Mouse (Mus musculus) forebrain, embryonic 16.5 days (tissue): ENCODE data around the gene Plcb4. TPM values are rescaled to one million over a fixed set of nuclear protein-coding genes. Genes with fewer than 3 reads are reported as not detected.

Source experiments
- ATAC-seq: fragments of 200-750 bp; cut with Nextera tagmentation; 2 replicates; pipeline ENCODE4 v1.8.0; 2017; ENCODE audit warnings: mild to moderate bottlenecking, moderate library complexity
- H3K27ac ChIP-seq: fragments of 300-500 bp; sonication (generic); 2 replicates; pipeline ENCODE4 v1.5.1; 2014; ENCODE audit warnings: low read length, control low read depth
- H3K27me3 ChIP-seq: fragments of 300-500 bp; sonication (generic); replicated peaks from 2 replicates; pipeline ENCODE4 v1.6.1; 2014; ENCODE audit warnings: low read length; ENCODE audit not compliant: control insufficient read depth, insufficient read depth
- H3K36me3 ChIP-seq: fragments of 300-500 bp; sonication (generic); 2 replicates; pipeline ENCODE4 v1.6.1; 2014; ENCODE audit not compliant: control insufficient read depth, insufficient read depth
- H3K4me1 ChIP-seq: fragments of 300-500 bp; sonication (generic); replicated peaks from 2 replicates; pipeline ENCODE4 v1.6.1; 2014; ENCODE audit warnings: low read length; ENCODE audit not compliant: control insufficient read depth, insufficient read depth
- H3K4me2 ChIP-seq: fragments of 300-500 bp; sonication (generic); 2 replicates; pipeline ENCODE4 v1.6.1; 2014; ENCODE audit warnings: mild to moderate bottlenecking, low read length, control low read depth
- H3K4me3 ChIP-seq: fragments of 300-500 bp; sonication (generic); replicated peaks from 2 replicates; pipeline ENCODE4 v1.5.1; 2014; ENCODE audit warnings: mild to moderate bottlenecking, low read length, control low read depth
- H3K9ac ChIP-seq: fragments of 300-500 bp; sonication (generic); replicated peaks from 2 replicates; pipeline ENCODE4 v1.6.1; 2014; ENCODE audit warnings: low read depth, low read length, control low read depth
- H3K9me3 ChIP-seq: fragments of 300-500 bp; sonication (generic); 2 replicates; pipeline ENCODE4 v1.6.1; 2016; ENCODE audit warnings: low read length; ENCODE audit not compliant: control insufficient read depth
- WGBS: fragments of 180-500 bp; shearing (Covaris S2); extraction: QIAGEN DNeasy Blood & Tissue Kit; methylation state at CpG from one replicate; pipeline ENCODE4 v1.1.7; 2014; 5-methylcytosine and 5-hydroxymethylcytosine counted together
- polyA plus RNA-seq: library from polyadenylated mRNA; unstranded; fragments of >200 nt; fragmentation: Nextera tagmentation; extraction: Ambion mirVana; gene quantifications from 2 replicates; pipeline ENCODE4 v1.2.1, GENCODE M21; 2015

Gene Plcb4
- polyA plus RNA-seq, 1 experiment from 2014 or later: 19.7 TPM

DNA sequence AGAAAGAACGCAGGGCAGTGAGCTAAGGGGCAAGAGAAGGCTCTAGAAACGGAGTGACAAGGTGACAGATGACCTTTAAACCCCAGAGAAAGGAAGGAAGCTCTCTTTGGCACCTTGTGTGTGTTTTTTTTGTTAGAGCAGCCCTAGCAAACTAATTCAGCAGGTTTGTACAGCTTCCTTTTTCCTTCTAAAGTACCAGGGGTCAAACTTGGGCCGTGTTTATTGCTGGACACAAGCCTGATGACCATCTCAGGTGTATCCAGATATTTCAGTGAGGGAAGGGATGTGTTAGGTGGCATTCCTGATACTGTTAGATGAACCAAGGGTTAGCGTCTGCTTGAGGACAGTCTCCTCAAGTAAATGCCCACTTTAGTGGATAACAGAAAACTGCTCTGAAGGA is 116.2 kb downstream of the Plcb4 start:
- Histone ChIP-seq H3K36me3 (no peaks in the 10 kb centered on the region), H3K4me3 (no peak overlapping the region), H3K27me3 (no peaks in the 10 kb centered on the region), H3K4me1 (no peaks in the 10 kb centered on the region), H3K4me2 (no peak overlapping the region), H3K9ac (no peak overlapping the region), H3K27ac (no peak overlapping the region), H3K9me3 (no peaks in the 10 kb centered on the region)
- 86% methylated on average over 4 of the region's 4 CpGs for WGBS
- ATAC-seq: no peak

DNA sequence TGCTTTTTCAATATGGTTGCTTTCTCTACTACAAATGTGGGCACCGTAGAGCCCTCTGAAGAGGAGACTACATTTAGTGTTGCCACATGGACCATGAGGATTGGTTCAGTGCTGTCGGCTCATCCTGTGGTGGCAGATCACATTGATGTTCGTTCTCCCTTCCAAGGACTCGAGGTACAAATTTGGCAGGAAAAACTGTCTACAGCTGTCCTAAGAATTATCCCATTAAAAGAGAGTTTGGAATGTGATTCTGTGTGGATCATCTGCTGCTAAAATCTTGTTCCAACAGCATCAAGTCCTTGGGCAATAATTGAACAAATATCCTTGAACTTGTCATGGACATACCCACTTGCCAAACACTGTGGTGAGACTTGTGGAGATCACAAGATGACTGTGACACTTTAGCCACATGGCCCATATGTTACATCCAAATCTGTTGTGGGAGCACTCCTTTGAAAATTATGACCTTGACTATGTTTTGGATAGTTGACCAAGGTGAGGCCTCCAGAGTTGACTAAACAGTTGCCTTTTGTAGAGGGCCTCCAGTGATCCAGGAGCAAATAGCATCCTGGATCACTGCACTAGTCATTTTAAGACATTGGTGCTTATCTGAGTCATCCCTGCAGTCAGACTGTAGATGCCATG is 117.4 kb downstream of the Plcb4 start:
- H3K4me2 ChIP-seq: no peak overlapping the region
- H3K9me3 ChIP-seq: no peaks in the 10 kb centered on the region
- H3K4me1 ChIP-seq: no peaks in the 10 kb centered on the region
- H3K36me3 ChIP-seq: no peaks in the 10 kb centered on the region
- H3K27me3 ChIP-seq: no peaks in the 10 kb centered on the region
- no peak overlapping the region for H3K4me3 ChIP-seq
- no peak for ATAC-seq
- WGBS: 82% methylated on average over 4 of the region's 4 CpGs
- no peak overlapping the region for H3K9ac ChIP-seq
- no peak overlapping the region for H3K27ac ChIP-seq

DNA sequence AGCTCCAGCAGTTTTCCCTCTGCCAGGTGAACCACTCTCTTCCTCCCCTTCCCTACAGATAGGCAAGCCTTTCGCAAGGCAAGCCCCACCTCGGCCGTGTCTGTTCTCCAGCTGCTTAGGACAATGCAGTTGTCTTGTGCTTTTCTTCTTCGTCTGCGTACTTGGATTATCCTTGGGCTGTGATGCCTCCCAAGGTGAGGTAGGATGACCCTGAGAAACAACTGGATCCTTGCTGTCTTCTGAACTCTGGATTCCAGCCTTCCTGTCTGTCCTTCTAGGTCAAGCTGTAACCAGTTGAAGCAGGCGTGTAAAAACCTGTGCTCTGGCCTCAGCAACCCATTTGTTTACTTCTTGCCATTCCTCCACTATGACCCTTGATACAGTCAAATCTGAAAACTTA is 122.6 kb downstream of the Plcb4 start:
- Histone ChIP-seq H3K27me3 (no peaks in the 10 kb centered on the region), H3K9me3 (no peaks in the 10 kb centered on the region), H3K9ac (no peak overlapping the region), H3K27ac (no peak overlapping the region), H3K4me2 (no peak overlapping the region), H3K4me3 (no peak overlapping the region), H3K4me1 (no peaks in the 10 kb centered on the region), H3K36me3 (no peaks in the 10 kb centered on the region)
- 81% methylated on average over 6 of the region's 6 CpGs for WGBS
- no peak for ATAC-seq

DNA sequence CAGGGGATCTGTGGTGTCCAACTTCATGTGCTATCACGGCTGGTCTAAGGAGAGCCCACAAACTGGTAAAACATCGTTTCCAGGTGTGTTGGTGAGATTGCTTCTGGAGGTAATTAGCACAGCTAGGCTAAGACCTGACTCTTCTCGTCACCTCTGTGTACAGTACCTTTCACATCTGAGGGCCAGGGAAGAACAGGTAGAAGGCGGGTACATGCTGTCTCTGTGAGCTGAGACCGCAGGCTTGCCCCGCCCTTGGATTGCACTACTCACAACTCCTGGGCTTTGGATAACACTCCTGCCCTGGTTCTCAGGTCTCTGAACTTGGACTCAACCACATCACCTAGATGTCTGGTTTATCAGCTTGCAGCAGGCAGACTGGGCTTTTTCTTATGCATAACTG is 128.6 kb downstream of the Plcb4 start:
- Histone ChIP-seq H3K4me3 (no peak overlapping the region), H3K4me1 (no peaks in the 10 kb centered on the region), H3K27ac (no peak overlapping the region), H3K9me3 (no peaks in the 10 kb centered on the region), H3K4me2 (no peak overlapping the region), H3K9ac (no peak overlapping the region), H3K36me3 (no peaks in the 10 kb centered on the region), H3K27me3 (no peaks in the 10 kb centered on the region)
- ATAC-seq: no peak
- 96% methylated on average over 6 of the region's 6 CpGs for WGBS

DNA sequence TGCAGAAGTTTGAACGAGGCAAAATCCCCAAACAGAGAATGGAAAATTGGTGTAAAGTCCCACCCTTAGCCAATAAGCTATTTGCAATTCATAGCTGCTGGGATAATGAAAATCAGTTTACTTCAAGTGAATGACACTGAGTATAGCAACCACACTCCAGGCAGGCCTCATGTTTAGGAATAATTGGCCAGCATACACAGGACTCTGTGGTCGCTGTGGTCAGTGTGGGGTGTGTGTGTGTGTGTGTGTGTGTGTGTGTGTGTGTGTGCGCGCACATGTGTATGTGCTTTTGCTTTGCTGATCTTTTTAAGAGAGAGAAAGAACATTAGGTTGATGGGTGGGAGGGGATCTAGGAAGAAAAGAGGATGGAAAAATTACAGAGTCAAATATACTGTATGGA is 134.1 kb downstream of the Plcb4 start:
- peak; percentile 40; the same call in 1 of the 2 replicates for ATAC-seq
- H3K27me3 ChIP-seq: no peaks in the 10 kb centered on the region
- no peak overlapping the region for H3K27ac ChIP-seq
- H3K9me3 ChIP-seq: no peaks in the 10 kb centered on the region
- H3K4me1 ChIP-seq: peaks cover 7% of the 10 kb centered on the region
- H3K36me3 ChIP-seq: no peaks in the 10 kb centered on the region
- WGBS: 70% methylated on average over 4 of the region's 4 CpGs
- H3K9ac ChIP-seq: no peak overlapping the region
- no peak overlapping the region for H3K4me2 ChIP-seq
- no peak overlapping the region for H3K4me3 ChIP-seq

DNA sequence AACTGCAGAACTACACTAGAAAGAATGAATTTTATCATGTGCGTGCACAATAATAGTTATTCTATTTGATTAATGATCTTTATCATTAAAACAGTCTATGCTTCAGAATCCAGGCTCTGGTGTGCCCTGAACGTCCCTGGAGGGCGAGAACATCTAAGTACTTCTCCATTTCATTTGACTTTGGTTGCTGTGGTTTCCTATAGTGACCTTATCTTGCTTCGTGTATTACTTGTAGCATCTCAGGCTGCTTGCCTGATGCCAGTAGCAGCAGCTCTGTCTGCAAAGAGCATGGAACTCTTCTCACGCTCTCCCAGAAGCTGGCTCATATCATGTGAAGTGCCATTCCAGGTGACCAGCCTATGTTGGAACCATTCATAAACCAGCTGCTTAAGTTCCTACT is 137.9 kb downstream of the Plcb4 start:
- Histone ChIP-seq H3K4me1 (peaks cover 14% of the 10 kb centered on the region), H3K4me2 (no peak overlapping the region), H3K36me3 (no peaks in the 10 kb centered on the region), H3K9ac (no peak overlapping the region), H3K27me3 (no peaks in the 10 kb centered on the region), H3K9me3 (no peaks in the 10 kb centered on the region), H3K27ac (no peak overlapping the region), H3K4me3 (no peak overlapping the region)
- WGBS: 93% methylated on average over 5 of the region's 5 CpGs
- ATAC-seq: no peak

DNA sequence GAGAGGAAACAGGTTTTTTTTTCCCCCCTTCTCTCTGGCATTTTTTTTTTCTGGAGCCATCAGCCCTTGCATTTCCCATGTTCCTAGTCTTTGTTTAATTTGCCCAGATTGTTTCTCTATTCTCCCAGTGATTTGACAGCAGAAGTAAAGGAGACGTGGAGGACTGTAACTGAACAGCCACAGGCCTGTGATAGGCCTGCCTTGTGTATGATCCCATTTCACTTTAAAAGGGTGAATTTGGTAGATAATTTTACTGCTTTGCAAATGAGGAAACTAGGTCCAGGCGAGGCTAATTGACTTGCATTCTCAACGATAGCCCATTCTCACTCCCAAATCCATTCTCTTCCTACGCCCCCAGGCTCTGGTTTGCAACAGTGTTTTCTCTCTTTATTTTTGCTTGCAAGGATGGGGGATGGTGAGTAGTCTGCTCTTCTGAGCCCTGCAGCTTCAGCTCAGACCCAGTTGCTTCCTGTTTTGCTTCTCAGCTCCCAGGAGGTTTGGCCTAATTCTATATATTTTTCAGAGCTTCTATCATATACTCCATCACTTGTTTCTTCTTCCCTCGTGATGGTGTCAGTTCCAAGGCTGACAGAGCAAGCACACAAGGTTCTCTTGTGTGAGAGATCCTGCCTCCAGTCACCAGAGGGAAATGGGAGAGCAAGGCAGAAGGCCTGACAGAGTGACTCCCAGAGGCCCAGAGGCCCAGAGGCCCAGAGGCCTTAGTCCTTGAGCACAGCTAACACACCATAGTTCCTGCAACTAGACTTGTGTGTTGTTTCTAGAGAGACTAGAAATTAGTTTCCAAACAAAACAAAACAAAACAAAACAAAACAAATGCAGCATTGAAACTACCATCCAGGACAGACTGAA is 139.1 kb downstream of the Plcb4 start:
- ATAC-seq: peak; percentile 49; the same call in 1 of the 2 replicates
- Histone ChIP-seq H3K27ac (peak overlapping the region; percentile 29), H3K4me2 (no peak overlapping the region), H3K9me3 (no peaks in the 10 kb centered on the region), H3K4me3 (no peak overlapping the region), H3K36me3 (no peaks in the 10 kb centered on the region), H3K9ac (no peak overlapping the region), H3K27me3 (no peaks in the 10 kb centered on the region), H3K4me1 (peaks cover 17% of the 10 kb centered on the region)
- WGBS: 23% methylated on average over 5 of the region's 5 CpGs

DNA sequence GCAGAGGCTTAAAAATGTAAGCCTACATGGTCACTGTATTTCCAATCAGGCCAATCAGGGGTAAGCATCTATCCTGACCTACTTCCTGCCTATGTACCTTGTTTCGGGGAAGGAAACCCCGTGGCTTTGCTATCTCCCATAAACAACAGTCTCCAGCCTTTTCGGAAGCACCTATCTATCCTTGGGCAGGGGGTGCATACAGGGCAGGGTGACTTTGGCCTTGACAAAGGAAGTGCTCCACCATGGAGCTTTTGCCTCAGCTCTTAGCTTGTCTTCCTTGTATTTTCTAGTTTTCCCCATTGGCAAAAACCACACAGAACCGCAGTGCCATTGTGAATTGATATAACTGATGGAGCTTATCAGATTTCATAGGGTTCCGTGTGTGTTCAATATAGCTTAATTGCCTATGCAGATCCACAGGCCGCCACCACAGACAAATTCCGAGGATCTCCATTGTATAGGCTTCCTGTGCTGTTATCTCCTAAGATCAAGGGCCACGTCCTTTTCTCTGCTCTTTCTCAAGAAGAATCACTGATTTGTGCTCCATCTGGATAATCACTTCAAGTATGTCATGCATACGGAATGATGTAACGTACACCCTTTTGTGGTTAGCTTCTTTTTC is 140.4 kb downstream of the Plcb4 start:
- Histone ChIP-seq H3K4me2 (no peak overlapping the region), H3K9ac (no peak overlapping the region), H3K27me3 (no peaks in the 10 kb centered on the region), H3K9me3 (no peaks in the 10 kb centered on the region), H3K4me1 (peaks cover 18% of the 10 kb centered on the region), H3K36me3 (no peaks in the 10 kb centered on the region), H3K4me3 (no peak overlapping the region), H3K27ac (no peak overlapping the region)
- ATAC-seq: no peak
- WGBS: 62% methylated on average over 10 of the region's 10 CpGs

DNA sequence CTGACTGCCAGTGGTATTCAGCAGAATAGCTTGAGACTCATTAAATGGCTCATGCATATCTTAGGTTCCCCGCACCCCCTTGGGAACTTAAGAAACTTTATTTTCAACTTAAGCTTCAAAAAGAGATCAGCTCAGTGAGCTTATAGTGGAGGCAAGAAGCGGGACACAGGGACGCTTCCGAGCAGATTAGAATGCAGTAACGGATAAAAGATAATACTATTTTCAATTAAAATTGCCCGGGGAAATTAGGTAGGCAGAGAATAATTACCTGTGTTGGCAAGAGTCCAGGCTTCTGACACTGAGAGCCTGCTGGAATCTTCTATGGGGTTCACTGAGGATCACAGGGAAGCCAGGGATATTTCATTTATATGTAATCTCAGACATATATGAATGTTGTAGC is 141.6 kb downstream of the Plcb4 start:
- Histone ChIP-seq H3K27ac (no peak overlapping the region), H3K36me3 (no peaks in the 10 kb centered on the region), H3K9ac (no peak overlapping the region), H3K4me2 (no peak overlapping the region), H3K4me3 (no peak overlapping the region), H3K27me3 (no peaks in the 10 kb centered on the region), H3K9me3 (no peaks in the 10 kb centered on the region), H3K4me1 (peaks cover 18% of the 10 kb centered on the region)
- WGBS: 42% methylated on average over 6 of the region's 6 CpGs
- no peak for ATAC-seq
